Mouse (Mus musculus) hindbrain, embryonic 13.5 days (tissue): ENCODE measurements around the gene Plac1. TPM values are rescaled to one million over a fixed set of nuclear protein-coding genes. Genes with fewer than 3 reads are reported as not detected.

ENCODE experiments used
- ATAC-seq: fragments of 200-750 bp; cut with Nextera tagmentation; 2 replicates; pipeline ENCODE4 v1.8.0; 2017; ENCODE audit warnings: moderate TSS enrichment; ENCODE audit not compliant: low FRiP score
- H3K27ac ChIP-seq: fragments of 300-500 bp; sonication (generic); 2 replicates; pipeline ENCODE4 v1.5.1; 2015; ENCODE audit warnings: inconsistent platforms, mild to moderate bottlenecking, moderate library complexity
- H3K27me3 ChIP-seq: fragments of 300-500 bp; sonication (generic); 2 replicates; pipeline ENCODE4 v1.6.1; 2015; ENCODE audit warnings: mild to moderate bottlenecking, inconsistent platforms
- H3K36me3 ChIP-seq: fragments of 300-500 bp; sonication (generic); 2 replicates; pipeline ENCODE4 v1.6.1; 2015; ENCODE audit warnings: mild to moderate bottlenecking, inconsistent platforms
- H3K4me1 ChIP-seq: fragments of 300-500 bp; sonication (generic); replicated peaks from 2 replicates; pipeline ENCODE4 v1.6.1; 2015; ENCODE audit warnings: inconsistent platforms
- H3K4me2 ChIP-seq: fragments of 300-500 bp; sonication (generic); 2 replicates; pipeline ENCODE4 v1.6.1; 2015; ENCODE audit warnings: inconsistent platforms, mild to moderate bottlenecking, moderate library complexity
- H3K4me3 ChIP-seq: fragments of 300-500 bp; sonication (generic); 2 replicates; pipeline ENCODE4 v1.5.1; 2015; ENCODE audit warnings: mild to moderate bottlenecking, inconsistent platforms
- H3K9ac ChIP-seq: fragments of 300-500 bp; sonication (generic); 2 replicates; pipeline ENCODE4 v1.6.1; 2015; ENCODE audit warnings: mild to moderate bottlenecking, inconsistent platforms
- H3K9me3 ChIP-seq: fragments of 300-500 bp; sonication (generic); 2 replicates; pipeline ENCODE4 v1.6.1; 2016; ENCODE audit warnings: inconsistent platforms
- WGBS: fragments of 180-500 bp; shearing (Covaris S2); methylation state at CpG from one replicate; pipeline ENCODE4 v1.1.7; 2015; 5-methylcytosine and 5-hydroxymethylcytosine counted together
- polyA plus RNA-seq: library from polyadenylated mRNA; unstranded; fragments of >200 nt; fragmentation: Nextera tagmentation; extraction: Ambion mirVana; gene quantifications from 2 replicates; pipeline ENCODE4 v1.2.1, GENCODE M21; 2015

Plac1 gene
- polyA plus RNA-seq, 1 experiment from 2014 or later: 1.2 TPM

GRCm38 (mm10) chrX:53052652-53053500 is 187.0 kb downstream of the Plac1 start:
- H3K9me3 ChIP-seq: no peaks in the 10 kb centered on the region
- H3K4me2 ChIP-seq: no peak overlapping the region
- no peak overlapping the region for H3K27ac ChIP-seq
- H3K4me1 ChIP-seq: 0 out of 2 replicates have a peak, but pooled peaks cover 10% of the 10 kb centered on the region
- H3K9ac ChIP-seq: no peak overlapping the region
- no peak for ATAC-seq
- H3K36me3 ChIP-seq: no peaks in the 10 kb centered on the region
- H3K4me3 ChIP-seq: no peak overlapping the region
- peaks cover 17% of the 10 kb centered on the region; the same call in 1 of the 2 replicates for H3K27me3 ChIP-seq
- WGBS: 14% methylated on average over 13 of the region's 13 CpGs

GRCm38 (mm10) chrX:53050353-53050752 is 189.6 kb downstream of the Plac1 start:
- no peaks in the 10 kb centered on the region for H3K36me3 ChIP-seq
- H3K4me1 ChIP-seq: 0 out of 2 replicates have a peak, but pooled peaks cover 4% of the 10 kb centered on the region
- ATAC-seq: no peak
- no peaks in the 10 kb centered on the region for H3K9me3 ChIP-seq
- WGBS: 22% methylated on average over 9 of the region's 9 CpGs
- no peak overlapping the region for H3K27ac ChIP-seq
- no peak overlapping the region for H3K4me3 ChIP-seq
- no peak overlapping the region for H3K9ac ChIP-seq
- H3K4me2 ChIP-seq: peak overlapping the region; percentile 40
- 0 out of 2 replicates have a peak, but pooled peaks cover 11% of the 10 kb centered on the region for H3K27me3 ChIP-seq

DNA sequence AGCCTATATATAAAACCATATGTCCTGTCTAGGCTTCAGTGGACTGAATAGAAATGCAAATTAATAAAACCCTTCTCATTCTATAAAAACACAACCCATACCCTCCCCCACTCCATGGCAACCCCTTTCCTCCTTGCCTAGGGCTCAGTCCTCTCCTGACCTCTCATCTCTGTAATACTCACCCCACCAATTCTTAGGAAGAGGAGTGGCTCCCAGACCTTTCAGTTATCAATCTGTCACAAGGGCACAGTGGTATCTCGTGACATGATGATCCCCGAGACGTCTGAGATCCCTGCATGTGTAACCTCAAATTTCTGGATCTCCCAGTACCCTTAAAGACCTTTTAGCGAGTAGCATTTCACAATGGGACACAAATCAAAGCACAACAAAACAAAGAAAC is 190.7 kb downstream of the Plac1 start:
- no peak overlapping the region for H3K9ac ChIP-seq
- H3K36me3 ChIP-seq: no peaks in the 10 kb centered on the region
- 36% methylated on average over 4 of the region's 4 CpGs for WGBS
- 0 out of 2 replicates have a peak, but pooled peaks cover 10% of the 10 kb centered on the region for H3K27me3 ChIP-seq
- no peak for ATAC-seq
- no peak overlapping the region for H3K4me2 ChIP-seq
- 0 out of 2 replicates have a peak, but pooled peaks cover 4% of the 10 kb centered on the region for H3K4me1 ChIP-seq
- H3K9me3 ChIP-seq: no peaks in the 10 kb centered on the region
- H3K27ac ChIP-seq: no peak overlapping the region
- no peak overlapping the region for H3K4me3 ChIP-seq

DNA sequence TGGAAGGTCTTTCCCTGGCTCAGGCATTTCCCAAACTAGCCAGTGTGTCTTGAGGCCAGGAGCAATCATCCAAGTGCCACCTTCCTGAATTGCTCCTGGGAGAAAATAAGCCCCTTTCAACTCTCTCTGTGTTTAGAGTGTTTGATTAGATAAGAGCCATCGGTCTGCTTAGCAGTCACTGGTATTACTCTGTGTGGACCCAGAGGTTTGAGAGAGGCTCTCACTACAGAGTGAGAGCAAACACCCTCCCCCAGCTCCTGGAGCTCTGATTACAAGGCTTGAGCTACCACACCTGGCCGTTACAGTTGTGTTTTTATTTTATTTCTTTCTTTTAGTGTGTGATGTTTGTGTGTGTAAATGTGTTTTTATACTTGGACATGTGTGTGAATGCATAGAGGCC is 193.0 kb downstream of the Plac1 start:
- 70% methylated on average over 2 of the region's 2 CpGs for WGBS
- Histone ChIP-seq H3K9me3 (no peaks in the 10 kb centered on the region), H3K9ac (no peak overlapping the region), H3K4me2 (no peak overlapping the region), H3K4me1 (no peaks in the 10 kb centered on the region), H3K27me3 (no peaks in the 10 kb centered on the region), H3K36me3 (no peaks in the 10 kb centered on the region), H3K4me3 (no peak overlapping the region), H3K27ac (no peak overlapping the region)
- ATAC-seq: no peak

DNA sequence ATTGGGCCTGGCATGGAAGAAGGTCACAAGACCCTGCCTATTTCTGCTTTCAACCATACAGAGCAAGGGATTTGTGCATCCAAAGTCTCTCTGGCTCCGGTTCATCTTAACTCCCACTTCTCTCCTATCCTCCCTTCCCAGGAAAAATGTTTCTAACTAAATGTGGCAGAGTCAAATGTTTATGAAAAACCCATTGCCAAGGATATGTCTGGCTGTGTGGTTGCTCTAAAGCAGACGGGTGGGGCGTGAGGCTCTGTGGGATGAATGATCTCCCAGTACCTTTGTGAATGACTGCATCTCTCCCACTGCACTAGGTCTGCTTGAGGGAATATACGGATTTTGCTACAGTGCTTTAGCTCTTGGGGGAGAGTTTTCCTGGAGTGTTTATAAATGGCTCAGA is 193.9 kb downstream of the Plac1 start:
- Histone ChIP-seq H3K27me3 (no peaks in the 10 kb centered on the region), H3K9me3 (no peaks in the 10 kb centered on the region), H3K27ac (no peak overlapping the region), H3K4me1 (no peaks in the 10 kb centered on the region), H3K36me3 (no peaks in the 10 kb centered on the region), H3K4me2 (no peak overlapping the region), H3K4me3 (no peak overlapping the region), H3K9ac (no peak overlapping the region)
- no peak for ATAC-seq
- WGBS: 75% methylated on average over 4 of the region's 4 CpGs

- 55% methylated on average over 10 of the region's 10 CpGs for WGBS
- no peaks in the 10 kb centered on the region for H3K36me3 ChIP-seq
- no peak overlapping the region for H3K9ac ChIP-seq
- no peaks in the 10 kb centered on the region for H3K9me3 ChIP-seq
- H3K27ac ChIP-seq: no peak overlapping the region
- no peaks in the 10 kb centered on the region for H3K27me3 ChIP-seq
- H3K4me1 ChIP-seq: no peaks in the 10 kb centered on the region
- no peak overlapping the region for H3K4me2 ChIP-seq
- no peak overlapping the region for H3K4me3 ChIP-seq
- no peak for ATAC-seq
Measured at GRCm38 (mm10) chrX:53045187-53045903, 194.6 kb downstream of the Plac1 start.

DNA sequence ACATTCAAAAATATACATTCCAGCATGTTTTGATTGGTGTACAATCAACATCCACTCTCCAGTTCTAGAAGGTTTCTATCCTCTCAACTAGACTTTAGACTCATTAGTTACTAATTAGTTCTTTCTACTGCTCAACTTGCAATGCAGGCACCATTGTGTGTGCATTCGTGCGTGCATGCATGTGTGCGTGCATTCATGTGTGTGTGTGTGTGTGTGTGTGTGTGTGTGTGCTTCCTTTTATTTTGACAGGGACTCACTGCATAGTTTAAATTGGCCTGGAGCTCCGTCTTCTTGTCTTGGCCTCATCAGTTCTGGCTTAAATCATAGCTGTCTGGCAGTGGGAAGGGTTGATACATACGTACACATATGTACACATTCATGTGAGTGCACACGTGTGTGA is 198.9 kb downstream of the Plac1 start:
- H3K36me3 ChIP-seq: no peaks in the 10 kb centered on the region
- no peaks in the 10 kb centered on the region for H3K9me3 ChIP-seq
- H3K4me1 ChIP-seq: no peaks in the 10 kb centered on the region
- no peak overlapping the region for H3K27ac ChIP-seq
- H3K9ac ChIP-seq: no peak overlapping the region
- ATAC-seq: no peak
- H3K27me3 ChIP-seq: no peaks in the 10 kb centered on the region
- 73% methylated on average over 6 of the region's 6 CpGs for WGBS
- H3K4me2 ChIP-seq: no peak overlapping the region
- H3K4me3 ChIP-seq: no peak overlapping the region

GRCm38 (mm10) chrX:53040138-53040537 is 199.8 kb downstream of the Plac1 start:
- Histone ChIP-seq H3K9me3 (no peaks in the 10 kb centered on the region), H3K4me3 (no peak overlapping the region), H3K27ac (no peak overlapping the region), H3K4me1 (no peaks in the 10 kb centered on the region), H3K9ac (no peak overlapping the region), H3K4me2 (no peak overlapping the region), H3K27me3 (no peaks in the 10 kb centered on the region), H3K36me3 (no peaks in the 10 kb centered on the region)
- ATAC-seq: no peak
- WGBS: 89% methylated on average over 6 of the region's 6 CpGs

GRCm38 (mm10) chrX:53039651-53040050 is 200.3 kb downstream of the Plac1 start:
- WGBS: 44% methylated on average over 5 of the region's 5 CpGs
- no peak overlapping the region for H3K9ac ChIP-seq

DNA sequence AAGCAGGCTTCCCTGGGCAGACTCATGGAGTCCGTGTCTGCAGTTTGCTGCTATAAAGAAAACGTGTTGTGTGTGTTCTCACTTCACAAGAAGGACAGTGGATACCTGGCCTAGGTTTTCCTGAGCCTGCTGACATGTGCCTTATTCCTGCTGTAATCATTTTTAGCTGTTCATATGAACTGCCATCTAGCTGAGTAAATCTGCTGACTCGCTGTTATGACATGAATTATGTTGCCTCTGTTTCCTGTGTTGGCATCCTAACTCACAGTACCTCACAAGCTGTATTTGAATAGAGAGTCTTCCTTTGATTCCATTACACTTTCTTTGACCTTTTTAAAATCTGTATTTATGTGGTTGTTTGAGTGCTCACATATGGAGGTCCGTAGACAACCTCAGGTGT is 201.7 kb downstream of the Plac1 start:
- Histone ChIP-seq H3K36me3 (no peaks in the 10 kb centered on the region), H3K4me3 (no peak overlapping the region), H3K9ac (no peak overlapping the region), H3K4me1 (no peaks in the 10 kb centered on the region), H3K4me2 (no peak overlapping the region), H3K27ac (no peak overlapping the region), H3K9me3 (no peaks in the 10 kb centered on the region), H3K27me3 (no peaks in the 10 kb centered on the region)
- 93% methylated on average over 4 of the region's 4 CpGs for WGBS
- no peak for ATAC-seq

More at GRCm38 (mm10) chrX:53039651-53040050, 200.3 kb downstream of the Plac1 start:
- no peak for ATAC-seq
- H3K4me1 ChIP-seq: no peaks in the 10 kb centered on the region
- H3K36me3 ChIP-seq: no peaks in the 10 kb centered on the region
- no peak overlapping the region for H3K4me2 ChIP-seq
- no peaks in the 10 kb centered on the region for H3K9me3 ChIP-seq
- no peaks in the 10 kb centered on the region for H3K27me3 ChIP-seq
- H3K27ac ChIP-seq: no peak overlapping the region
- H3K4me3 ChIP-seq: no peak overlapping the region

- no peaks in the 10 kb centered on the region for H3K9me3 ChIP-seq
- H3K27me3 ChIP-seq: no peaks in the 10 kb centered on the region
- H3K4me3 ChIP-seq: no peak overlapping the region
- no peak overlapping the region for H3K27ac ChIP-seq
- H3K9ac ChIP-seq: no peak overlapping the region
- WGBS: 79% methylated on average over 5 of the region's 5 CpGs
- no peaks in the 10 kb centered on the region for H3K36me3 ChIP-seq
- ATAC-seq: no peak
- no peak overlapping the region for H3K4me2 ChIP-seq
- no peaks in the 10 kb centered on the region for H3K4me1 ChIP-seq
Measured at GRCm38 (mm10) chrX:53029559-53029958, 210.4 kb downstream of the Plac1 start.

DNA sequence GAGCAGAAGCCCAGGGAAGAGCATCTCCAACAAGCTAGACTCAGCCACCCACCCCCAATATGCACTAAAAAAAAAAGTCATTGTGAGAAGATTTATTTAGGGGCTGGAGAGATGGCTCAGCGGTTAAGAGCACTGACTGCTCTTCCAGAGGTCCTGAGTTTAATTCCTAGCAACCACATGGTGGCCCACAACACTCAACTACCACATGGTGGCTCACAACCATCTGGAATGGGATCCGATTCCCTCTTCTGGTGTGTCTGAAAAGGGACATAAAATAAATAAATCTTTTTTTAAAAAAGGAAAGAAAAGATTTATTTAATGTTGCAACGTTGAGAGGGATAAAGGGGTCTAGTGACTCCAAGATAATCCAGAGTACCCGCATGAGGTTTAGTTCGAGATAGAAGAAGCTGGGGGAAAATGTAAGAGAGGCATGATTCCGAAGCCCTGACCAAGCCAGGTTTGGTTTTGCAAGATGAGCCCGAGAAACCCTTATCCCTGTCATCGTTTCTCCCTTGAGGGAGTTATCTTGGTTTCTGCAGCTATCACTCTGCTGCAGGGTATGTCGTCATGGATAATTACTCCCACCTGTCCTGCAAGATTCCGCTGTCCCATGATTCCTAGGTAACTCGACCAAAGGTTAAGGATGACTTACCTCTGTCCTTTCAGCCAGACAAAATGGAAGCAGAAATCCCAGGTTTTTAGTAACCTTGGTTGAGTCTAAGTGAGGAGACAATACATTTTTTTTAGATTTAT is 214.3 kb downstream of the Plac1 start:
- ATAC-seq: no peak
- 71% methylated on average over 11 of the region's 11 CpGs for WGBS

More for the DNA sequence above, 214.3 kb downstream of the Plac1 start:
- Histone ChIP-seq H3K9ac (no peak overlapping the region), H3K4me2 (no peak overlapping the region), H3K27me3 (no peaks in the 10 kb centered on the region), H3K36me3 (no peaks in the 10 kb centered on the region), H3K9me3 (no peaks in the 10 kb centered on the region), H3K4me1 (no peaks in the 10 kb centered on the region), H3K4me3 (no peak overlapping the region), H3K27ac (no peak overlapping the region)
